Mouse (Mus musculus): ENCODE data around the gene Tbx15. TPM values are rescaled to one million over a fixed set of nuclear protein-coding genes. Genes with fewer than 3 reads are reported as not detected.
"Not testable (repeated sequence)": the region's sequence is repeated elsewhere in the genome, so short reads cannot be mapped to it uniquely, and the experiment has no call there.

Tbx15 gene
- polyA plus RNA-seq, 1 experiment from 2014 or later: 0.36 TPM

- H3K4me3 ChIP-seq (replicated peaks): no peak overlapping the region
- no peaks in the 10 kb centered on the region for H3K9me3 ChIP-seq (replicated peaks)
- no peaks in the 10 kb centered on the region for H3K36me3 ChIP-seq
- ATAC-seq (replicated peaks; ENCODE audit: low FRiP score): peak; percentile 40; the same call in 1 of the 2 replicates
- no peak overlapping the region for H3K4me2 ChIP-seq
- no peak overlapping the region for H3K27ac ChIP-seq
- H3K27me3 ChIP-seq: no peaks in the 10 kb centered on the region
- H3K9ac ChIP-seq: no peak overlapping the region
- H3K4me1 ChIP-seq: peaks cover 9% of the 10 kb centered on the region; the same call in 1 of the 2 replicates
- 20% methylated on average over 3 of the region's 3 CpGs for WGBS
Observed at GRCm38 (mm10) chr3:99292531-99292931, 52.4 kb downstream of the Tbx15 start.

- H3K4me2 ChIP-seq: not testable (repeated sequence)
Observed at GRCm38 (mm10) chr3:99294209-99294608, 54.0 kb downstream of the Tbx15 start.

GRCm38 (mm10) chr3:99295301-99295700, 55.1 kb downstream of the Tbx15 start:
- no peaks in the 10 kb centered on the region for H3K27me3 ChIP-seq
- no peak overlapping the region for H3K9ac ChIP-seq
- WGBS: 82% methylated on average over 2 of the region's 2 CpGs
- peaks cover 2% of the 10 kb centered on the region; the same call in 1 of the 2 replicates for H3K4me1 ChIP-seq
- no peak overlapping the region for H3K27ac ChIP-seq
- no peaks in the 10 kb centered on the region for H3K9me3 ChIP-seq (replicated peaks)
- H3K4me3 ChIP-seq (replicated peaks): no peak overlapping the region
- H3K36me3 ChIP-seq: no peaks in the 10 kb centered on the region
- H3K4me2 ChIP-seq: no peak overlapping the region
- ATAC-seq (replicated peaks; ENCODE audit: low FRiP score): no peak

More at GRCm38 (mm10) chr3:99294209-99294608, 54.0 kb downstream of the Tbx15 start:
- 74% methylated on average over 1 of the region's 1 CpGs for WGBS
- H3K4me3 ChIP-seq (replicated peaks); H3K27me3 ChIP-seq; H3K4me1 ChIP-seq; H3K36me3 ChIP-seq; ATAC-seq (replicated peaks; ENCODE audit: low FRiP score); H3K9ac ChIP-seq; H3K27ac ChIP-seq; H3K9me3 ChIP-seq (replicated peaks): not testable (repeated sequence)

GRCm38 (mm10) chr3:99296186-99296585, 56.0 kb downstream of the Tbx15 start:
- 82% methylated on average over 5 of the region's 5 CpGs for WGBS
- Histone ChIP-seq H3K27me3 (no peaks in the 10 kb centered on the region), H3K27ac (no peak overlapping the region), H3K4me2 (no peak overlapping the region), H3K4me3 (replicated peaks) (no peak overlapping the region), H3K36me3 (no peaks in the 10 kb centered on the region), H3K9ac (no peak overlapping the region), H3K9me3 (replicated peaks) (no peaks in the 10 kb centered on the region), H3K4me1 (no peaks in the 10 kb centered on the region)
- no peak for ATAC-seq (replicated peaks; ENCODE audit: low FRiP score)

GRCm38 (mm10) chr3:99300846-99301245, 60.7 kb downstream of the Tbx15 start:
- Histone ChIP-seq H3K4me2 (no peak overlapping the region), H3K27me3 (no peaks in the 10 kb centered on the region), H3K9ac (no peak overlapping the region), H3K4me1 (no peaks in the 10 kb centered on the region), H3K36me3 (no peaks in the 10 kb centered on the region), H3K9me3 (replicated peaks) (no peaks in the 10 kb centered on the region), H3K27ac (no peak overlapping the region), H3K4me3 (replicated peaks) (no peak overlapping the region)
- WGBS: 85% methylated on average over 2 of the region's 2 CpGs
- no peak for ATAC-seq (replicated peaks; ENCODE audit: low FRiP score)

- no peaks in the 10 kb centered on the region for H3K9me3 ChIP-seq (replicated peaks)
- 38% methylated on average over 2 of the region's 2 CpGs for WGBS
- H3K27ac ChIP-seq: no peak overlapping the region
- H3K27me3 ChIP-seq: no peaks in the 10 kb centered on the region
- H3K4me2 ChIP-seq: no peak overlapping the region
- no peaks in the 10 kb centered on the region for H3K36me3 ChIP-seq
- H3K4me3 ChIP-seq (replicated peaks): no peak overlapping the region
- ATAC-seq (replicated peaks; ENCODE audit: low FRiP score): no peak
- no peaks in the 10 kb centered on the region for H3K4me1 ChIP-seq
- H3K9ac ChIP-seq: no peak overlapping the region
Observed at GRCm38 (mm10) chr3:99310877-99311276, 70.7 kb downstream of the Tbx15 start.

- Histone ChIP-seq H3K4me1 (no peaks in the 10 kb centered on the region), H3K27me3 (no peaks in the 10 kb centered on the region), H3K4me3 (replicated peaks) (no peak overlapping the region), H3K27ac (no peak overlapping the region), H3K9me3 (replicated peaks) (no peaks in the 10 kb centered on the region), H3K9ac (no peak overlapping the region), H3K36me3 (no peaks in the 10 kb centered on the region), H3K4me2 (no peak overlapping the region)
- 26% methylated on average over 7 of the region's 7 CpGs for WGBS
- no peak for ATAC-seq (replicated peaks; ENCODE audit: low FRiP score)
Observed at GRCm38 (mm10) chr3:99311943-99312635, 71.9 kb downstream of the Tbx15 start.

- Histone ChIP-seq H3K4me1 (no peaks in the 10 kb centered on the region), H3K36me3 (no peaks in the 10 kb centered on the region), H3K9me3 (replicated peaks) (no peaks in the 10 kb centered on the region), H3K27me3 (no peaks in the 10 kb centered on the region), H3K27ac (no peak overlapping the region), H3K4me2 (no peak overlapping the region), H3K9ac (no peak overlapping the region), H3K4me3 (replicated peaks) (no peak overlapping the region)
- 93% methylated on average over 2 of the region's 2 CpGs for WGBS
- no peak for ATAC-seq (replicated peaks; ENCODE audit: low FRiP score)
Observed at GRCm38 (mm10) chr3:99322345-99322744, 82.2 kb downstream of the Tbx15 start.

GRCm38 (mm10) chr3:99329316-99329715, 89.1 kb downstream of the Tbx15 start:
- Histone ChIP-seq H3K9ac (no peak overlapping the region), H3K36me3 (no peaks in the 10 kb centered on the region), H3K4me1 (no peaks in the 10 kb centered on the region), H3K27ac (no peak overlapping the region), H3K9me3 (replicated peaks) (no peaks in the 10 kb centered on the region), H3K4me2 (no peak overlapping the region), H3K27me3 (no peaks in the 10 kb centered on the region), H3K4me3 (replicated peaks) (no peak overlapping the region)
- 79% methylated on average over 5 of the region's 5 CpGs for WGBS
- ATAC-seq (replicated peaks; ENCODE audit: low FRiP score): no peak

GRCm38 (mm10) chr3:99331086-99331485, 90.9 kb downstream of the Tbx15 start:
- H3K4me2 ChIP-seq: no peak overlapping the region
- no peak overlapping the region for H3K4me3 ChIP-seq (replicated peaks)
- ATAC-seq (replicated peaks; ENCODE audit: low FRiP score): no peak
- no peaks in the 10 kb centered on the region for H3K27me3 ChIP-seq
- no peaks in the 10 kb centered on the region for H3K9me3 ChIP-seq (replicated peaks)
- H3K9ac ChIP-seq: no peak overlapping the region
- H3K4me1 ChIP-seq: no peaks in the 10 kb centered on the region
- H3K27ac ChIP-seq: no peak overlapping the region
- no peaks in the 10 kb centered on the region for H3K36me3 ChIP-seq
- WGBS: 85% methylated on average over 8 of the region's 8 CpGs

GRCm38 (mm10) chr3:99336866-99337265, 96.7 kb downstream of the Tbx15 start:
- H3K4me1 ChIP-seq: no peaks in the 10 kb centered on the region
- 85% methylated on average over 2 of the region's 2 CpGs for WGBS

GRCm38 (mm10) chr3:99338756-99339155, 98.6 kb downstream of the Tbx15 start:
- no peaks in the 10 kb centered on the region for H3K27me3 ChIP-seq
- 58% methylated on average over 1 of the region's 1 CpGs for WGBS
- no peak overlapping the region for H3K4me3 ChIP-seq (replicated peaks)
- H3K4me2 ChIP-seq: no peak overlapping the region
- no peaks in the 10 kb centered on the region for H3K9me3 ChIP-seq (replicated peaks)
- no peak overlapping the region for H3K27ac ChIP-seq
- H3K36me3 ChIP-seq: no peaks in the 10 kb centered on the region
- no peaks in the 10 kb centered on the region for H3K4me1 ChIP-seq
- no peak overlapping the region for H3K9ac ChIP-seq
- no peak for ATAC-seq (replicated peaks; ENCODE audit: low FRiP score)

More at GRCm38 (mm10) chr3:99336866-99337265, 96.7 kb downstream of the Tbx15 start:
- no peaks in the 10 kb centered on the region for H3K9me3 ChIP-seq (replicated peaks)
- ATAC-seq (replicated peaks; ENCODE audit: low FRiP score): no peak
- H3K27me3 ChIP-seq: no peaks in the 10 kb centered on the region
- H3K4me3 ChIP-seq (replicated peaks): no peak overlapping the region
- no peak overlapping the region for H3K27ac ChIP-seq
- no peak overlapping the region for H3K4me2 ChIP-seq
- H3K36me3 ChIP-seq: no peaks in the 10 kb centered on the region
- H3K9ac ChIP-seq: no peak overlapping the region

- Histone ChIP-seq H3K9me3 (replicated peaks) (no peaks in the 10 kb centered on the region), H3K4me2 (no peak overlapping the region), H3K36me3 (no peaks in the 10 kb centered on the region), H3K4me1 (no peaks in the 10 kb centered on the region), H3K27me3 (no peaks in the 10 kb centered on the region), H3K4me3 (replicated peaks) (no peak overlapping the region), H3K9ac (no peak overlapping the region), H3K27ac (no peak overlapping the region)
- 84% methylated on average over 3 of the region's 3 CpGs for WGBS
- ATAC-seq (replicated peaks; ENCODE audit: low FRiP score): no peak
Observed at GRCm38 (mm10) chr3:99340021-99340420, 99.8 kb downstream of the Tbx15 start.
